Mouse (Mus musculus): Measurements from ENCODE around the gene Gm11084.

The Gm11084 gene

GRCm38 (mm10) chr2:72935937-72936336 lies 50.6 kb downstream of the Gm11084 start:
- no peak for DNase-seq (ENCODE audit: low read depth, low spot score)

GRCm38 (mm10) chr2:72932186-72932585 lies 54.3 kb downstream of the Gm11084 start:
- no peak for DNase-seq (ENCODE audit: low read depth, low spot score)

DNA sequence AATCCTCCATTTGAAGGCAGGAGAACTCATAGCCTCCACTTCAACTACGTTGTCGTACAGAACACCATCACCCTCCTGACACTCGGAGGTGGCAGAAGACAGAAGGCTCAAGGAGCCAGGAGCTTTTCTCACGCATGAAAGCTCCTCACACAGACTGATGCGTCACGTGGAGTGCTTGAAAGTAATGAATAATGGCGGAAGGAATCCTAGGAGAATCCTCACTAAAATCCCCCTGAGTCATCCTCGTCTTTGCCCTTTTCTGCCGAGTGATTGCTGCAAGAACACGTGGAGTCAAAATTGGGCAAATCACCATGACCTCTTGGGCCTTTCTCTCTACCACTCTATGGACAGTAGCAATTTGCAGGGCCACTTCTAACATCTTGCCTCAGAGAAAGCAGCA lies 61.5 kb downstream of the Gm11084 start:
- no peak for DNase-seq (ENCODE audit: low read depth, low spot score)

Measured in brain, embryonic 18.5 days (tissue).